Mouse (Mus musculus): ENCODE measurements around the gene Aspm. TPM values are rescaled to one million over a fixed set of nuclear protein-coding genes. Genes with fewer than 3 reads are reported as not detected.
A peak's percentile ranks its signal among the peaks of the same experiment; 100 is the strongest.
"Not testable (repeated sequence)": the region's sequence is repeated elsewhere in the genome, so short reads cannot be mapped to it uniquely, and the experiment has no call there.

The Aspm gene
- 44.0 and 51.2 TPM in 2 replicates for total RNA-seq (2017)

- peak; percentile 98 for ATAC-seq (replicated peaks; ENCODE audit: low read depth, poor library complexity, severe bottlenecking)
Measured at GRCm38 (mm10) chr1:139454340-139455225, at the start of gene Aspm. Gene Aspm (plus strand): TSS chr1:139454772.

- ATAC-seq (replicated peaks; ENCODE audit: low read depth, poor library complexity, severe bottlenecking): no peak
Measured at GRCm38 (mm10) chr1:139405766-139406165, 48.8 kb upstream of the Aspm start.

GRCm38 (mm10) chr1:139407701-139408100 lies 46.9 kb upstream of the Aspm start:
- no peak for ATAC-seq (replicated peaks; ENCODE audit: low read depth, poor library complexity, severe bottlenecking)

GRCm38 (mm10) chr1:139412365-139412764 lies 42.2 kb upstream of the Aspm start:
- not testable (repeated sequence) for ATAC-seq (replicated peaks; ENCODE audit: low read depth, poor library complexity, severe bottlenecking)

GRCm38 (mm10) chr1:139413465-139413864 lies 41.1 kb upstream of the Aspm start:
- ATAC-seq (replicated peaks; ENCODE audit: low read depth, poor library complexity, severe bottlenecking): peak; percentile 96

GRCm38 (mm10) chr1:139421521-139421874 lies 33.1 kb upstream of the Aspm start:
- ATAC-seq (replicated peaks; ENCODE audit: low read depth, poor library complexity, severe bottlenecking): peak; percentile 39

- peak; percentile 77 for ATAC-seq (replicated peaks; ENCODE audit: low read depth, poor library complexity, severe bottlenecking)
Measured at GRCm38 (mm10) chr1:139421875-139422791, 32.4 kb upstream of the Aspm start, which contains the start of gene Zbtb41. Gene Zbtb41 (plus strand): TSS chr1:139422288.

- ATAC-seq (replicated peaks; ENCODE audit: low read depth, poor library complexity, severe bottlenecking): 0 out of 2 replicates have a peak, but pooled peaks have one; percentile 10
Measured at GRCm38 (mm10) chr1:139422941-139423340, 31.6 kb upstream of the Aspm start.

- ATAC-seq (replicated peaks; ENCODE audit: low read depth, poor library complexity, severe bottlenecking): no peak
Measured at GRCm38 (mm10) chr1:139423931-139424330, 30.6 kb upstream of the Aspm start.

- ATAC-seq (replicated peaks; ENCODE audit: low read depth, poor library complexity, severe bottlenecking): no peak
Measured at GRCm38 (mm10) chr1:139425006-139425405, 29.6 kb upstream of the Aspm start.

GRCm38 (mm10) chr1:139438373-139438772 lies 16.2 kb upstream of the Aspm start:
- peak; percentile 56; the same call in 1 of the 2 replicates for ATAC-seq (replicated peaks; ENCODE audit: low read depth, poor library complexity, severe bottlenecking)

- peak; percentile 56 for ATAC-seq (replicated peaks; ENCODE audit: low read depth, poor library complexity, severe bottlenecking)
Measured at GRCm38 (mm10) chr1:139443103-139443502, 11.5 kb upstream of the Aspm start.

- ATAC-seq (replicated peaks; ENCODE audit: low read depth, poor library complexity, severe bottlenecking): peak; percentile 15
Measured at GRCm38 (mm10) chr1:139455226-139455869, 776 bp downstream of the Aspm start.

GRCm38 (mm10) chr1:139460807-139461206 lies 6.2 kb downstream of the Aspm start:
- peak; percentile 90 for ATAC-seq (replicated peaks; ENCODE audit: low read depth, poor library complexity, severe bottlenecking)

GRCm38 (mm10) chr1:139465936-139466335 lies 11.4 kb downstream of the Aspm start:
- 0 out of 2 replicates have a peak, but pooled peaks have one; percentile 50 for ATAC-seq (replicated peaks; ENCODE audit: low read depth, poor library complexity, severe bottlenecking)

- no peak for ATAC-seq (replicated peaks; ENCODE audit: low read depth, poor library complexity, severe bottlenecking)
Measured at GRCm38 (mm10) chr1:139478898-139479297, 24.3 kb downstream of the Aspm start.

- no peak for ATAC-seq (replicated peaks; ENCODE audit: low read depth, poor library complexity, severe bottlenecking)
Measured at GRCm38 (mm10) chr1:139480246-139480645, 25.7 kb downstream of the Aspm start.

- no peak for ATAC-seq (replicated peaks; ENCODE audit: low read depth, poor library complexity, severe bottlenecking)
Measured at GRCm38 (mm10) chr1:139481146-139481545, 26.6 kb downstream of the Aspm start.

GRCm38 (mm10) chr1:139494630-139495029 lies 40.1 kb downstream of the Aspm start:
- no peak for ATAC-seq (replicated peaks; ENCODE audit: low read depth, poor library complexity, severe bottlenecking)

- ATAC-seq (replicated peaks; ENCODE audit: low read depth, poor library complexity, severe bottlenecking): no peak
Measured at GRCm38 (mm10) chr1:139495408-139495807, 40.8 kb downstream of the Aspm start.
